Mouse (Mus musculus) retina, postnatal 7 days (tissue): ENCODE results near the gene Glt1d1.
"Not testable (repeated sequence)": the region's sequence is repeated elsewhere in the genome, so short reads cannot be mapped to it uniquely, and the experiment has no call there.

Experiments
- DNase-seq: peaks from one replicate; pipeline ENCODE4 v3.0.0-alpha.2; 2012; ENCODE audit warnings: low read depth, low spot score

Glt1d1 gene

GRCm38 (mm10) chr5:127698525-127698924 is 66.5 kb downstream of the Glt1d1 start:
- peak; percentile 20 for DNase-seq

DNA sequence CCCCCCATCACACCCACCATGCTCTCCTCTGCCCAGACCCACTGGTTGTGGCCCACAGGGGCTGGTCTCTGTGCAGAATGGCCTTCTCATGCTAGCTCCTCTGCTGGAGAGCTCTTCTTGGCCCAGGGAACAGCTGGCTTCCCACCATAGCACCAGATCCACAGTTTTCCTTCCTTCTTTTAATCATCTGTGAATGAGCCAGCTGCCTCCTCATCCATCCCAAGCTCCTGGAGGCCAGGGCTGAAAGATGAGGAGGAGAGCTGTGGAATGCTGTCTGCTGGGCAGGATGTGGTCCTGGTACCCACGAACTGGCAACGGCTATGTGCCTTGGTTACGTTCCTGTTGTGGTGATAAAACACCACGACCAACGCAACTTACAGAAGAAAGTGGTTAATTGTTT is 67.6 kb downstream of the Glt1d1 start:
- no peak for DNase-seq

DNA sequence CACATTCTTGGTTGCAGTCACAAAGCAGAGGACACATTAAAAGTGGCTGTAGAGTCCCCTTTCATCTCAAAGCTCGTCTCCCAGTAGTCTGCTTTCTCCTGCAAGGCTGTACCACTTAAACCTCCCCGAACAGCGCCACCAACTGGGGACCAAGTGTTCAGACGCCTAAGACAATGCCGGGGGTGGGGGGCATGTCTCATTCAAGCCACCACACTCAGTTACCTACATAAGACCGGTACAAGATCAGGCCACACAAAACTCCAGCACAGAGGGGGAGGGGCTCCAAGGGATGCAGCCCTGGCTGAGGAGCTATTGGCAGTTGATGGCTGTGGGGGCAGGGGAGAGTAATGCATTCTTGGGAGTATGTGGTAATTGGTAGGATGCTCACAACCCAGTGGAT is 68.1 kb downstream of the Glt1d1 start:
- no peak for DNase-seq

DNA sequence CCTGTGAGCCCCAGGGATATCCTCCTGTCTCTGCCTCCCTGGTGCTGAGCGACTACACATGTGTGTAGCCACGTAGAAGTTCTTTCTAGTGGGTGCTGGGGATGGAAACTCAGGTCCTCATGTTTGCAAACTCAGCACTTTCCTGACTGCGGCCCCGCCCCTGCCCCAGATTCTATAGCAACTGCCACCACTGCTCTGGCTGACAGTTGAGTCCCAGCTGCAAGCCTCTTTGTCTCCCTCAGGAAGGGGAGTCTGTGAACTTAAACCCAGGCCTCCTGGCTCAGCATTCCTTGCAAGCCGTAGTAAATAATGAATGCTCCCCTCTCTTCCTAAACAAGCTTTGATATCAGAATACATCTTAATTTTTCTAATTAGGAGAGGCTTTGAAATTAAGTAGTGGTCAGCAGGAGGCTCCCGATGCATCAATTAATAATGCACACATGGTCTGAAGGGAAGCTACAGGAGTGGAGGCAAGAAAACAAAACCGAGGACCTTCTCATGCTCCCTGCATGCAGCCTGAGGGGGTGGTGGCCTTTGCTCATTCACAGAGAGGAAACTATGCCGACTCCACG is 71.6 kb downstream of the Glt1d1 start:
- DNase-seq, result no peak

GRCm38 (mm10) chr5:127705225-127705624 is 73.2 kb downstream of the Glt1d1 start:
- no peak for DNase-seq

- DNase-seq, result no peak
Observed at GRCm38 (mm10) chr5:127705976-127706375, 73.9 kb downstream of the Glt1d1 start.

- no peak for DNase-seq
Observed at GRCm38 (mm10) chr5:127708143-127708542, 76.1 kb downstream of the Glt1d1 start.

GRCm38 (mm10) chr5:127714783-127715704 is 83.0 kb downstream of the Glt1d1 start:
- no peak for DNase-seq

DNA sequence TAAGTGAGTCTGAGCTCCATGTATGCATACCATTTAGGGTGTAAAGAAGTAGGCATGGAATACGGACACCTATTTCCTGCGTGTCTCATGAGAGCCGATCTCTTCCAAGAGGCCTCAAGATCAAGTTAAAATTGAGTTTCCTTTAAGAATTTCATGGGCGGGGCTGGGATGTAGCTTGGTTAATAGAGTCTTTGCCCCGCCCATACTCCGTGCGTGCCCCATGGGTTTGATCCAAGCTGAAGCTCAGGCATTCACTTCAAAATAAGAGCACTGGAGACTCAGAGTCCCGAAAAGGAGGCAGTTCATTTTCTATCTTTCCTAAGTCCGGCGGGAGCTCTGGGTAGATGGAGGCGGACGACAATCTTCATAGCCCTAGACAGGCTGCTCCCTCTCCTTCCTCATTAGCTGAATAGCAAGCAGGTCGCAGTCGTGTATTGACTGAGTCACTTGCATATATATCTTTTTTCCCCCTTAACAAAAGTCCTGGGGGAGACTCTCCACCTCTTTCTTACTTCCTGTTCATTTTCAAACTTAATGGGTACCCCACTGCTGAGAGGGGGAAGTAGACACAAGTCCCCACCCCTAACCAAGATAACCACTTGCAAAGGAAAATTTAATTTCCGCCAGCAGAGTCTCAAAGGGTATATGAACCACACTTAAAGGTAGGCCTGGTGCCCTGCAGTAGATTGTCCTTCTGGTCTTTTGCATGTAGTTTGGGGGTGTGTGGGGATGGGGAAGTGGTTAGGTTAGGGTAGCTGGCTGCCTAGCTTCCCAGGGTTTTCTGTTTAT is 88.7 kb downstream of the Glt1d1 start:
- DNase-seq, result peak; percentile 25

DNA sequence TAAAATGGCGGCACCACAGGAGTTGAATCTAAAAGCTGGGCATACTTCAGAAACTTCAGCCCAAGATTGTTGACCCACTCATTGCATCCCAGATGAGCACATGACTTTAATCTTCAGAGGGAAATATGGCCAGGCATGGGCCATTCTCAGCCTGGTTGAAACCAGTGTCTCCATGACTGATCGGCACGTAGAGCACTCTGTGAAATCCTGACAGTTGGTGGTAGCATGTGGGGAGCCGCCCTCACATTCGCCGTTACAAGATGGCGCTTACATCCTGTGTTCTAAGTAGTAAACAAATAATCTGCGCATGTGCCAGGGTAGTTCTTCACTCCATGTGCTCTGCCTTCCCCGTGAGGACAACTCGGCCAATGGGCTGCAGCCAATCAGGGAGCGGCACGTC is 90.1 kb downstream of the Glt1d1 start:
- not testable (repeated sequence) for DNase-seq

DNA sequence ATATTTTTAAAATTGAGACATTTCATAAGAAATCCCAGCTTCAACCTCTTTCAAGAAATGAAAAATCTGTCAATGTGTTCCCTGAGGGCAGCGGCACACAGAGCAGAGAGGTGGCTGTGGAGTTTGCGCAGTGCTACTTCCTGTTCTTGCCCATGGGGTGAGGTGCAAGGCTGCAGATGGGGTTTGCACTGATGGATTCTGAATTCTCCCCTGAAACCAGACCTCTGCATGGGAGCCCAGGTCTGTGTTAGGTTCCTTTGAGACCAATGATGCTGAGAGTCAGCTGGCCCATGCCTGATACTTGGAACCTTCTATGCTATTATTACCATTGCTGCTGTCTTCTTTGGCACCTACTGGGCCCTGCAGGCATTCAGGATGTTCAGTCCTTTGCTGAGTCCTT is 98.3 kb downstream of the Glt1d1 start:
- no peak for DNase-seq

DNA sequence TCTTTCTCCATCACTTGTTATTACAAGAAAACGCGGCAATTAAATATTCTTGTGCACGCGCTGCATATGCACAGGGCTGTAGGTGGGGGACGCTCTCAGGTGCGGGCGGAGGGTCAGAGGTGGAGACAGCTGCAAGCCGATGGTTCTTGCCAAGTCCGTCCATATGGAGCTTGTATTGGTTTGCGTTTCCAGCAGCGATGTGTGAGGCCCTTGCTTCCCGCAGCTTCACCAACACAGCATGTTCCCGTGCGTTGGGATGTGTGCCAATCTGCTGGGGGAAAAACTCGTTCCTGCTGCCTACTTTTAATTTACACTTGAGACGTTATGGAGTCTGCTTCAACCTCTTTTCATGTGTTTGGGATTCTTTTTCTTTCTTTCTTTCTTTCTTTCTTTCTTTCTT is 109.3 kb downstream of the Glt1d1 start:
- no peak for DNase-seq

DNA sequence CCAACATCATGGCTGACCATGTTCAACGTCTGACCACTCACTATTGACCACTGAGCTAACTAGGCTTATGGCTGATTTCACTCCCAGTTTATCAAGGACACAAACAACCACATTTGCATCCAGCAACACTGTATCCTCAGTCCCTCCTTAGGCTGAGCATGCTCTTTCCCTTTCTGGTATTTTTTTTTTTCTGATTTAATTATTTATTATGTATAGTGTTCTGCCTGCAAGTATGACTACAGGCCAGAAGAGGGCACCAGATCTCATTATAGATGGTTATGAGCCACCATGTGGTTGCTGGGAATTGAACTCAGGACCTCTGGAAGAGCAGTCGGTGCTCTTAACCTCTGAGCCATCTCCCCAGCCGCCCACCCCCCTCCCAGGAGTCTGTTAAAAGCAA is 117.5 kb downstream of the Glt1d1 start:
- DNase-seq, result not testable (repeated sequence)

- DNase-seq, result no peak
Observed at GRCm38 (mm10) chr5:127751262-127751975, 119.4 kb downstream of the Glt1d1 start.

- DNase-seq, result no peak
Observed at GRCm38 (mm10) chr5:127755594-127755993, 123.5 kb downstream of the Glt1d1 start.

- no peak for DNase-seq
Observed at GRCm38 (mm10) chr5:127756011-127756410, 123.9 kb downstream of the Glt1d1 start.

- DNase-seq, result no peak
Observed at GRCm38 (mm10) chr5:127756671-127757423, 124.8 kb downstream of the Glt1d1 start.

DNA sequence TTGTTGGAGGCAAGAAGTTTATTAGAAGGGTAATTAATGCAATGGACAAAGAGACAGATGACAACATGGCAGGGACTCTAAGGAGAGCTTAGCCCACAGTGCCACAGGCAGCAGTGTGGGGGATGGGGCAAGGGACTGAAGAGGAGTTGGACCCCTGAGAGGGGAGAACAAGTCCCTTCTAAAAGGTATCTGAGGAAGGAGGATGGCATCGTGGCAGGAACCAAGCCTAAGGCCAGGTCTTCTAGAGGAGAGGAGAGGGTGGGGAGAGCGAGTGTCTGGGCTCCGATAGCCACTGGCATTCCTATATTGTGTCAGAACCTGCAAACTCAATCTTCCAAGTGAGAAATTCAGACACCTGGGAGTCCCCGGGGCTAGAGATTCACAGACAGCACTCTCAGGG is 126.5 kb downstream of the Glt1d1 start:
- DNase-seq, result no peak
